Mouse (Mus musculus): Measurements from ENCODE around the gene Il15ra.

- TF ChIP-seq CTCF (IDR thresholded peaks at IDR 0.05; ENCODE audit: extremely low read depth, insufficient read depth, insufficient read length, insufficient replicate concordance) (no peak), POLR2A (IDR thresholded peaks at IDR 0.05; ENCODE audit: low read depth, low read length) (no peak)
Observed at GRCm38 (mm10) chr2:11713021-11713420, 7.9 kb downstream of the Il15ra start.

Measured in spleen, adult 2 months (tissue).